Mouse (Mus musculus) liver, embryonic 11.5 days (tissue): Measurements from ENCODE around the gene Slc25a12. TPM values are rescaled to one million over a fixed set of nuclear protein-coding genes. Genes with fewer than 3 reads are reported as not detected.

Experiments used
- ATAC-seq: fragments of 200-750 bp; cut with Nextera tagmentation; replicated peaks from 2 replicates; pipeline ENCODE4 v1.8.0; 2017; ENCODE audit warnings: moderate number of reproducible peaks, mild to moderate bottlenecking, moderate TSS enrichment, moderate library complexity; ENCODE audit not compliant: low FRiP score
- DNase-seq: peaks from one replicate; pipeline ENCODE4 v3.0.0-alpha.2; 2017; ENCODE audit warnings: low spot score
- H3K27ac ChIP-seq: fragments of 300-500 bp; sonication (generic); 2 replicates; pipeline ENCODE4 v1.5.1; 2014; ENCODE audit warnings: mild to moderate bottlenecking, low read depth, low read length, control low read depth
- H3K27me3 ChIP-seq: fragments of 300-500 bp; sonication (generic); replicated peaks from 2 replicates; pipeline ENCODE4 v1.6.1; 2014; ENCODE audit warnings: low read length, mixed read lengths; ENCODE audit not compliant: control insufficient read depth, insufficient read depth
- H3K36me3 ChIP-seq: fragments of 300-500 bp; sonication (generic); 2 replicates; pipeline ENCODE4 v1.6.1; 2014; ENCODE audit warnings: mild to moderate bottlenecking, low read length, moderate library complexity, mixed read lengths; ENCODE audit not compliant: control insufficient read depth, insufficient read depth
- H3K4me1 ChIP-seq: fragments of 300-500 bp; sonication (generic); replicated peaks from 2 replicates; pipeline ENCODE4 v1.6.1; 2014; ENCODE audit warnings: low read length, mixed read lengths; ENCODE audit not compliant: control insufficient read depth, insufficient read depth
- H3K4me2 ChIP-seq: fragments of 300-500 bp; sonication (generic); 2 replicates; pipeline ENCODE4 v1.6.1; 2014; ENCODE audit warnings: mild to moderate bottlenecking, control low read depth, moderate library complexity
- H3K4me3 ChIP-seq: fragments of 300-500 bp; sonication (generic); 2 replicates; pipeline ENCODE4 v1.5.1; 2014; ENCODE audit warnings: low read depth, low read length, control low read depth
- H3K9ac ChIP-seq: fragments of 300-500 bp; sonication (generic); 2 replicates; pipeline ENCODE4 v1.6.1; 2014; ENCODE audit warnings: low read depth, low read length, control low read depth
- H3K9me3 ChIP-seq: fragments of 300-500 bp; sonication (generic); 2 replicates; pipeline ENCODE4 v1.6.1; 2016; ENCODE audit warnings: low read length, inconsistent platforms, mixed read lengths; ENCODE audit not compliant: control insufficient read depth
- WGBS: fragments of 180-500 bp; shearing (Covaris S2); extraction: QIAGEN DNeasy Blood & Tissue Kit; methylation state at CpG from one replicate; pipeline ENCODE4 v1.1.7; 2014; 5-methylcytosine and 5-hydroxymethylcytosine counted together
- polyA plus RNA-seq: library from polyadenylated mRNA; unstranded; fragments of >200 nt; fragmentation: Nextera tagmentation; extraction: Ambion mirVana; gene quantifications from 2 replicates; pipeline ENCODE4 v1.2.1, GENCODE M21; 2014

Slc25a12 gene
- polyA plus RNA-seq, 1 experiment from 2014 or later: 35.9 TPM

DNA sequence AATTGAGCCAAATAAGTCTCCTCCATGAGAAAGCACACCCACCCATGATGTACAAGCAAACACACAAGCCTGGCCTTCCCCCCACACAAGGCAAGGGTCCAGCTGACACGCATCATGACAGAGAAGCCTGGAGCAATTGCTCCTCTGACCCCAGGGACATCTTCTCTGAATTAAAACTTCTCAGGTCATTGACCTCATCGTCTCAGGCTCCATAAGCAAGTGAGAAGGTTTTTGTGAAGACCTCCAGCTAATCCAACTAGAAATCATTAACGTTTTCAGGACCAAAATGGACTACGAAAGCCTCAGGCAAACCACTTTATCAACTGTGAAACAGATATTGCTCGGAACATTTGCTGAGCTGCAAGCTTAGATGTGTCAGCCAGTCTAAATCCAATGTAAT, 76.0 kb downstream of the Slc25a12 start:
- DNase-seq: no peak
- H3K27me3 ChIP-seq: no peaks in the 10 kb centered on the region
- H3K36me3 ChIP-seq: no peaks in the 10 kb centered on the region
- no peak overlapping the region for H3K4me2 ChIP-seq
- no peaks in the 10 kb centered on the region for H3K9me3 ChIP-seq
- H3K4me3 ChIP-seq: no peak overlapping the region
- ATAC-seq: no peak
- 70% methylated on average over 5 of the region's 5 CpGs for WGBS
- H3K9ac ChIP-seq: no peak overlapping the region
- no peaks in the 10 kb centered on the region for H3K4me1 ChIP-seq
- H3K27ac ChIP-seq: no peak overlapping the region

DNA sequence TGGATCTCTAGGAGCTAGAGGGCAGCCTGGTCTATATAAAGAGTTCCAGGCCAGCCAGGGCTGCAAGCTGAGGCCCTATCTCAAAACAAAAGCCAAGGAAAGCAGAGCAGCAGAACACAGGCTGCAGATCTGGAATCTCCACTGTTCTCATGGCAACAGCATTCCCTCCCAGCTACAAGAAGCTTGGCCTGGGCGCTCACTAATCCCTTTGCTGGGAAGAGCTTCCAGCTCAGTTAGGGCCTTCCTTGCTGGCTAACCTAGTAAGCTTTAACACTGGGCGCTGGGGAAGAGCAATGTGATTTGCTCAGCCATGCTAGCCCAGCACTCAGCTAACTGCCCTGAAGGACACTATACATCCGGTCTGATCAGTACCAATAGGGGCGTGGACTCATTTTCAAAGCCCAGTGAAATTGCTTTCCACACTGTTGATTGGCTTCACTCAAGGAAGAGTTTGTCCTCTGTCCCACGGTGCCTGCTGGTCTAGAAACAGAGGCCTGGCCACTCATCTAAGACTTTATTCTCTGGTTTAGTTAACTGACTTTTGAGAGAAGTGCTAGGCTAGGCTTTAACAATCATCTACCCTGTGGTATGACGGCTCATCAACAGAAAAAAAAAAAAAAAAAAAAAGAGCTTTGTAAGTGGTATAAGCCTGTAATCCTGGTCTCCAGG, 77.3 kb downstream of the Slc25a12 start:
- ATAC-seq: no peak
- 78% methylated on average over 6 of the region's 6 CpGs for WGBS
- Histone ChIP-seq H3K9ac (no peak overlapping the region), H3K27me3 (no peaks in the 10 kb centered on the region), H3K36me3 (no peaks in the 10 kb centered on the region), H3K27ac (no peak overlapping the region), H3K4me2 (no peak overlapping the region), H3K4me1 (no peaks in the 10 kb centered on the region), H3K4me3 (no peak overlapping the region), H3K9me3 (no peaks in the 10 kb centered on the region)
- DNase-seq: no peak

DNA sequence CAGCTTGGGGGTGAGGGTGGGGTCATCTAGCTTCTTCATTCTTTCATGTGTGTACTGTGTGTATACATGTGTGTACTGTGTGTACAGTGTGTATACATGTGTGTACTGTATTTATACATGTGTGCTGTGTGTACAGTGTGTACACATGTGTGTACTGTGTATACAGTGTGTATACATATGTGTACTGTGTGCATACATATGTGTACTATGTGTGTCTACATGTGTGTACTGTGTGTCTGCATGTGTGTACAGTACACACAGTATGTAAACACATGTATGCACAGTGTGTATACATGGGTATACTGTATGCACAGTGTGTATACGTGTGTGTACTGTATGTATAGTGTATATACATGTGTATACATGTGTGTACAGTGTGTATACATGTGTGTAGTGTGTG, 85.6 kb downstream of the Slc25a12 start:
- WGBS: 83% methylated on average over 1 of the region's 1 CpGs
- H3K4me1 ChIP-seq: no peaks in the 10 kb centered on the region
- H3K27ac ChIP-seq: no peak overlapping the region
- H3K9me3 ChIP-seq: no peaks in the 10 kb centered on the region
- DNase-seq (no peak), ATAC-seq (no peak)
- no peak overlapping the region for H3K4me2 ChIP-seq
- H3K36me3 ChIP-seq: peaks cover 10% of the 10 kb centered on the region
- H3K4me3 ChIP-seq: no peak overlapping the region
- no peaks in the 10 kb centered on the region for H3K27me3 ChIP-seq
- H3K9ac ChIP-seq: no peak overlapping the region

DNA sequence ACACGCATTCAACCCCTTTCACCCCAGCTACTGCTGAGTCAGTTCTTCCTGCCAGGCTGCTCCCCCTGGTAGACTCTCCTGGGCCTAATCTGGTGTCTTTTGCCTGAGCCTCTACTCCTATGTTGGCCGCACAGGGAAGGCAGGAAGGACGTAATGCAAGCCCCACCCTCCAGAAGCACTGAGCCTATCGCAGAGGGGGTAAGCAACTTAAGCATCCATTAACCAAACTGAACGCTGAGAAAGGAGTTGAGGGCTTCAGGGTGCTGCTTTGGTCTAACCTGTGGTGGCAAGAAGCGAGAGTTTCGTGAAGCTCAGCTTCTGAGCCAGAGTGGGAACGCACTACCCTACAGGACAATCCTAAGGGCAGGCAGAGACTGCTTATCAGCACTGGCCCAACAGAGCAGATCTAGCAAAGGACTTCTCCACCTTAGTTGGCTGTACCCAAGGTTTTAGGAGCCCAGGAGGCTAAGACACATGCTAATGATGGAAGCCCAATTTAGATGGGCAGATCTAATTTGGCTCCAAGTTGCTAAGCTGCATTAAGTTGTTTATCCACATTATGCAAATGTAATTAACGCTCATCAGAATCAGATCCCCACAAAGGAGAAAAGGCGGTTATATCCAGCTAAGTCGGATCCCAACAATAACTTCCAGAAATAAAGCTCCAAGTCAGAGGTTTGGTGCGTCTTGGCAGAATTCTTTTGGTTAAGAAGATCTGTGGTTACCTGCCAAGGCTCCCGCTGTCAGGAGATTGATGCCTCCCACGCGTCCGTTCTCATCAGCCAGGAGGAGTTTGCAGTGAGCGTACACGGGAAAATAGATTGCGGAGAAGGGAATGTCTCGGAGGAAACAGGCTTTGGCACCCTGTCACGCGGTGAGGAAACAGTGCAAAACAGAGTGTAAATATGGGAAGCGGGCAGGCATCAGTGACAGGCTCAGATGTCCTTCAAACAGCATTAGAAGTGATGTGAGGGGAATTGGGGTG, 88.5 kb downstream of the Slc25a12 start:
- Histone ChIP-seq H3K36me3 (peaks cover 10% of the 10 kb centered on the region), H3K4me3 (no peak overlapping the region), H3K4me2 (no peak overlapping the region), H3K27me3 (no peaks in the 10 kb centered on the region), H3K9me3 (no peaks in the 10 kb centered on the region), H3K9ac (no peak overlapping the region), H3K27ac (no peak overlapping the region), H3K4me1 (no peaks in the 10 kb centered on the region)
- ATAC-seq: no peak
- DNase-seq: no peak
- 80% methylated on average over 23 of the region's 23 CpGs for WGBS

DNA sequence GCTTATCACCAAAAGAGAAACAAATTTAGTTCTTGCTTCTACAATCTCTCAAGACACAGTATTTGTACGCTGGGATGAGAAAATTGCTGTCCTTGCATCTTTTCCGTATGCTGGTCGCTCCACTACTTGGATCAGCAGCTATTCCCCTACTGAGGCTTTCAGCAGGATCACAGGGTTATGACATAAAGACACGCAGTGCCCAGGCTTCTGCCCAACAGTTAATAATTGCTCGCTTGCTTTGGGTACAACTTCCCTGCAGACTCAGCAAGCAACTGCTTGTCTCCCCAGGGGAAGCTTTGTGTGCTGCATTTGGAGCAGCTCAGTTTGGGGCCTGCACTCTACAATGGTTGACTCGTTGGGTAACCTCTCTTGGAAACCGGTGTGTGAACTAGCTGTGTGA, 91.8 kb downstream of the Slc25a12 start:
- DNase-seq: no peak
- H3K9ac ChIP-seq: no peak overlapping the region
- H3K36me3 ChIP-seq: no peaks in the 10 kb centered on the region
- no peak overlapping the region for H3K4me3 ChIP-seq
- H3K27ac ChIP-seq: no peak overlapping the region
- H3K9me3 ChIP-seq: no peaks in the 10 kb centered on the region
- WGBS: 88% methylated on average over 7 of the region's 7 CpGs
- H3K4me1 ChIP-seq: peaks cover 2% of the 10 kb centered on the region; the same call in 1 of the 2 replicates
- no peaks in the 10 kb centered on the region for H3K27me3 ChIP-seq
- no peak overlapping the region for H3K4me2 ChIP-seq
- ATAC-seq: no peak

DNA sequence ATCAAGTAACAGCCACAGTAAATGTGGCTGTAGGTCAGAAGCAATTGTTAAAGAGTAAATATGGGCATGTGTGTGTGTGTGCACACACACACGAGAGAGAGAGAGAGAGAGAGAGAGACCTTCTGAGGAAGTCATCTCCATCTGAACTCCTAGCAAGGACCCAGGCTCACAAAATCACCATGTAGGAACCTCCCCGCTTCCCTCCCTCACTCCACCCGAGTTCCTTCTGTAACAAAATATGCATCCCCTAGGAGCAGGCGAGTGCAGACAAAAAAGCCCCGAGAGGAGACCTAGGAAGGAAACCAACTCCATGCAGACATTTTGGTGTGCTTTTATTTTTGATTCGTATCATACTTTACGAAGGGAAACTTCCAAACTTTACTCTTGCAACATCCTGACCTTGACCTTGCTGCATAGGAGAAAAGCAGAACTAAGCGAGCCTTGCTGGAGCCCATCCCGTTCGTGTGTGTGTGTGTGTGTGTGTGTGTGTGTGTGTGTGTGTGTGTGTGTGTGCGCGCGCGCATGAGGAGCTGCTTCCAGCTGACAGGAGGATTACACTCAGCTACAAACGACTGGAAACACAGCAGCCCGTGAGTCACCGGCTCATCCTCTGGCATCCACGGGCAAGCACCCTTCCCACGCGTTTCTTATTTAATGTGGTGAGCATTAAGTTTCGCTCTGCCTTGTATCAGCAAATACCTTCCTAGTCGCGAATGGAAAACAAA, 93.4 kb downstream of the Slc25a12 start:
- Histone ChIP-seq H3K27ac (no peak overlapping the region), H3K27me3 (no peaks in the 10 kb centered on the region), H3K4me1 (peaks cover 10% of the 10 kb centered on the region), H3K4me3 (no peak overlapping the region), H3K4me2 (no peak overlapping the region), H3K36me3 (no peaks in the 10 kb centered on the region), H3K9me3 (no peaks in the 10 kb centered on the region), H3K9ac (no peak overlapping the region)
- DNase-seq: no peak
- 66% methylated on average over 23 of the region's 23 CpGs for WGBS
- no peak for ATAC-seq

DNA sequence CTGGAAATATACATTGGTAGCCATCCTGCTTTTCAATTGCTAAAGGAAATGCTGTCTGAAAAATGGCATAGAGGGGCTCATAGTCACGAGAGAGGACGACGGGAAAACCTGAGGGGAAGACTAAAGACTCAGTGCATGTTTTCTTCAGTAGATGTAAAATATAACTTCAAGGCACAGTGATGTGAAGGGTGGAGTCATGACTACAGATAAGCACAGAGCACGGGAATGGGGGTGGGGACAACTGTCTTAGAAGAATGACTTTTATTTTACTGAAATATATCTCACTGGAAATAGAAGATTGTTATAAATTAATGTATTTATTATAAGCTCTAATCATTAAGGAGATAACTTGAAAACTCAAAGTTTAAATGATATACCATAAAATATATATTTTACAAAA, 97.5 kb downstream of the Slc25a12 start:
- peaks cover 14% of the 10 kb centered on the region for H3K4me1 ChIP-seq
- no peaks in the 10 kb centered on the region for H3K9me3 ChIP-seq
- peaks cover 5% of the 10 kb centered on the region; the same call in 1 of the 2 replicates for H3K36me3 ChIP-seq
- no peak overlapping the region for H3K9ac ChIP-seq
- 40% methylated on average over 4 of the region's 4 CpGs for WGBS
- no peaks in the 10 kb centered on the region for H3K27me3 ChIP-seq
- peak; percentile 80 for ATAC-seq
- H3K4me2 ChIP-seq: peak overlapping the region; percentile 50
- H3K4me3 ChIP-seq: no peak overlapping the region
- DNase-seq: no peak
- peak overlapping the region; percentile 73 for H3K27ac ChIP-seq

DNA sequence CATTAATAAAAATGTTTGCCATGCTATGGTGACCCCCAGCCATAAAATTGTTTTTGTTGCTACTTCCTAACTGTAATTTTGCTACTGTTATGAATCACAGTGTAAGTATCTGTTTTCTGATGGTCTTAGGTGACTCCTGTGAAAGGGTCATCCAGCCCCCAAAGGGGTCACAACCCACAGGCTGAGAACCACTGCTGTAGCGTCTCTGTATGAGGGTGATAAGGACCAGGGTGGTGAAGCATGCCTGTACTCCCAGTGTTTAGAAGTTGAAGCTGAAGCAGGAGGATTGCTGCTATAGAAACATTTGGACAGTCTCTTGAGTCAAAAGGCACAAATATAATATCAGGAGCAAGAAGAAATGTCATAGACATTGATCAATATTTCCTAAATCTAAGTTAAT, 98.2 kb downstream of the Slc25a12 start:
- peaks cover 14% of the 10 kb centered on the region for H3K4me1 ChIP-seq
- DNase-seq: no peak
- no peak overlapping the region for H3K4me2 ChIP-seq
- H3K27ac ChIP-seq: peak overlapping the region; percentile 1; the same call in 1 of the 2 replicates
- H3K36me3 ChIP-seq: peaks cover 5% of the 10 kb centered on the region; the same call in 1 of the 2 replicates
- H3K27me3 ChIP-seq: no peaks in the 10 kb centered on the region
- H3K9ac ChIP-seq: no peak overlapping the region
- 19% methylated on average over 1 of the region's 1 CpGs for WGBS
- H3K9me3 ChIP-seq: no peaks in the 10 kb centered on the region
- H3K4me3 ChIP-seq: no peak overlapping the region
- ATAC-seq: peak; percentile 61
